Mouse (Mus musculus): ENCODE measurements at regions not wholly inside any gene's neighbourhood (a gene's known extent, or its start where the extent isn't known, plus 50 kb on each side); places are given as distances from the start of the nearest gene placed in this dataset.

GRCm38 (mm10) chr14:78427062-78427461, 109.5 kb downstream of the Akap11 start:
- TF ChIP-seq POLR2A (IDR thresholded peaks at IDR 0.05; ENCODE audit: borderline replicate concordance, extremely low read depth, low read depth, low read length) = no peak
- TF ChIP-seq CTCF (IDR thresholded peaks at IDR 0.05; ENCODE audit: insufficient read depth, low read length) = no peak

All from lung, adult 2 months (tissue).